Mouse (Mus musculus) right cerebral cortex, postnatal 10 days (tissue): ENCODE data around the gene Patj.
A peak's percentile ranks its signal among the peaks of the same experiment; 100 is the strongest.

Experiments used
- DNase-seq, 2 experiments: peaks; one replicate each; pipeline ENCODE4 v3.0.0; 2021; ENCODE audit warnings: low spot score in 2 of 2

Patj gene

DNA sequence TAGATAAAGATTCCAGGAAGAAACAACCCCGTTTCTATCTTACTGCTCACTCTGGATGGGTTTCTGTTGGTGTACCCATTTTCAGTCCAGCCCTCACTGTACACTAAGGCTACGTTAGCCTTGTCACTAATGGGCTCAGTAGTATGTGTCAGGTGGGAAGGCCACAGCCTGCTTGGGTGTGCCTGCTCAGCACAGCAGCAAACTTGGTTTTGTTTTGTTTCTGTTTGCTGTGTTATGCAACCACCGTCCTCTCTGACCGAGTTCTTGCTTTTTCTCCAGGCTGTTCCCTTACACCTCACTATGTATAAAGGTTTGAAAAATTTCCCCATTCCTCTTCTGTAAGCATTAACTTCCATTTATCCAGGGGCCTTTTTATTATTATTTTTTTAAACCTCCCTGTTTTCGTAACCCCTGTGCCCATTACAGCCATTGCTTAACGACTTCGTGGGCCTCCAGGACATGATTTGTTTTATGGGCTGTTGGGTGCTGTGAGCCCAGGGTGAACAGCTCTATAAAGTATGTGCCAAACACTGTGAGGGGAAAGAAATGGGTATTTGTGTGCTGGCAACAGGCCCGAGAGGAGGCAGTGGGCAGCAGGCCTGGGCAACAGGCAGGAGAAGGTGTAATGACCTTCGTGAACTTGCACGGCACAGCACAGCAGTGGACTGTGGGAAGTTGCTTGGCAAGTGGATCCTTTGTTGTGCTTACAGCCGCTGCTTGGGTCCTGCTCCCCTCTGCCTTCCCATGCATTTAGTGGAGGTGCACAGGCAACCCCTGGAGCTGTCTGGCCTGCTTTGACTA, 113.1 kb downstream of the Patj start:
- DNase-seq = no peak

DNA sequence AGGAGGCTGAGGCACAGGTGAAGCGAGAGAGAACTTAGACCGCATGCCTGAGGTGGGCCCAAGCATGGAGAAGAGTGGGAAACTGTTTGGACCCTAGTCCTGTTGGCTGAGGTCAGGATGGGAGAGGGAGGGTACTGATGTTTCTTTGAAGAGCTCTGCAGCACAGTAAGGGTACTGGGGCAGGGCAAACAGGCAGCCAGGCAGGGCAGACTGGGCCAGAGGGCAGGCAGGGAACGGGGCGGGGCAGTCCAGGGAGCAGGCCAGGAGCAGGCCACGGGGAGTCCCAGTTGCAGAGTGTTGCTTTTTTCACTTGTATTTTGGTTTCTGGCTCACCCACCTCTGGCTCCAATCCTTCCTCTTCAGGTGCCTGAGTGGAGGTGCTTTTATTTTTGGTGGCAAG, 114.4 kb downstream of the Patj start:
- DNase-seq = no peak

DNA sequence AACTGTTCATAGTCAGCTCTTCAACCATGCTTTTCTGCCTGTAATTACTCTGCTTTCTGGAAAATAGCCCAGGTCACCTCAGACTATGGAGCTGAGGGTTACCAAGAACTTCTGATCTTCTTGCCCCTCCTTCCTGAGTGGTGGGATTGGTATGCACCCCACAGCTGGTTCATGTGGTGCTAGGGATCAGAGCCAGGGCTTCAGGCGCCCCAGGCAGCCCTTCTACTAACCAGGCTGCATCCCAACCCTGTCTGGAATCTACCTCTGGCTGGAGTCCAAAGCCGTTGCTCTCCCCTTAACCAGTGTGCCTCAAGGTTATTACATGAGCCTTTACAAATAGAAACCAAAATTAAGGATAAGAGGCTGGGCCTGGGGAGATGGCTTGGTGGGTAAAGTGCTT, 115.7 kb downstream of the Patj start:
- no peak for DNase-seq

DNA sequence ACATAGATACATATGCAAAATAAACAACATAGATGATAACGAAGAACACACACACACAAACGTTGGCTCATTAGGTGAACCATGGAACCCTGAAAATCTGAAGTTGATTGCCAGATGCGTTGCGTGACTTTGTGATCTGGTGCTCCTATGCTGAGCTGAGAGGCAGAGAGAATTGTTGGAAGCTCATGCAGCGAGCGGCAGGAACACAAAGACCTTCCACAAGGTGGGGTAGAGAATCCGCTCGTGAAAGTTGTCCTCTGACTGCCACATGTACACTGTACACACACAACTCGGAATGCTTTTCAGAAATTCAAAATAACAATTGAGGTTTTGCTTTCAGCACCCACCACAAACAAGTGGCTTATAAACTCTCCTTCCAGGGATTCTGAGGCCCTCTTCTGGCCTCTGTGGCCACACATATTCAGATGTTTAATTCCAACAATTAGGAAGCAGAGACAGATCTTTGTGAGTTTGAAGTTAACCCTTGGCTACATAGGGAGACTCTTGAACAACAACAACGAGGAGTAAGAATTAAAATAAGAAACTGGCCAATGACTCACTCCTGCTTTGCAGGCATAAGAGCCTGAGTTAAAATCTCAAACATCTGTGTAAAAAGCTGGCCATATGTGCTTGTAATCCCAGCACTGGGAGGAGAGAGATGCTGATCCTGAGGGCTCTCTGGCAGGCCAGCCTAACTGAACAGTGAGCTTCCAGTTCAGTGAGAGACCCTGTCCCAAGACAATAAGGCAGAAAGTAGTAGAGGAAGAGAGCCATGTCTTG, 116.6 kb downstream of the Patj start:
- DNase-seq = no peak

DNA sequence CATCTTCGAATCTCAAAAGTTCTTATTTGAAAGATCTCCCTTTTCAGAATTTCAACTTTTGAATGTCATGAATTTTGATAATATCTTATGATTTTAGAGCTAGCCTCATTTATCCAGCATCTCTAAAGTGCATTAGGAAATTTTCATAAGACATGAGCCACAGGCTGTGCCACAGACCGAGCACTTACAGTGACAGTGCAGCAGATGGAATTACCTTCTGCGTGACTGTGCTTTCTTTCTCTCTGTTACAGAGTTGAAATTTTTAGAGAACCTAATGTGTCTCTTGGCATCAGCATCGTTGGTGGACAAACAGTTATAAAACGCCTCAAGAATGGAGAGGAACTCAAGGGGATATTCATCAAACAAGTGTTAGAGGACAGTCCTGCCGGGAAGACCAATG, 124.9 kb downstream of the Patj start:
- DNase-seq = no peak

DNA sequence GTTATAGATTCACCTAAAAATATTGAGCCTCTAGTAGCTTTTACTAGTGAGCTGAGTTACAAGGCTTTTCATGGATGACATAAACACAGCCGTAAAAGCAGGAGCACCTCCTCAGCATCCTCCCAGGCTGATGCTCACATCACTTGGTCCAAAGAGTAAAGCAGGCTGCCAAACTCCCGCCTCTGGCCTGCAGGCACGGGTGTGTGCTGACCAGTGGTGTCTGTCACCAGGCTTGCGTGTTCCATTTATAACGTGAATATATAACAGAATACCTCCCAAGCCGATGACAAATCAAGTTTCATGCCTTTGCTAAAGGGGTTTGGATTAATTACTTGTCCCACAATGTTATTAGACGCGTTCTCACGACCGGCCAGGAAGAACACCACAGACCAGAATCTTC, 128.9 kb downstream of the Patj start:
- DNase-seq = no peak

DNA sequence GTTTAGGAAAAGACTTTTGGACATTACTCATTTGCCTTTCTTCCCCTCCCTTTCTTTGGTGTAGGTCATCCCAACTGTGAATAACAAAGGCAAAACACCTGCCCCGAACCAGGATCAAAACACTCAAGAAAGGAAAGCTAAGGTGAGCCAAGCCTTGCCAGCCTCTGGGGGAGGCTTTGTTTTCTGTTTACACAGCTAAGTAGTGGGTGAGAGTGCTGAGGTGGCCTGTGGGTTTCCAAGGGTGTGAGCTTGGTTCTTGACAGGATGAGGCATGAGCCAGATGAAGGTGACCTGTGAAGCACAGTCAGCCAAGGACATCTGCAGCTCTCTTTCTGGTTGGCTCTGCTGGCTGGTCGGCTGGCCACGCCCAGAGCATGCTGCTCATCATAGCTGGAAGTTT, 139.9 kb downstream of the Patj start:
- DNase-seq = no peak

DNA sequence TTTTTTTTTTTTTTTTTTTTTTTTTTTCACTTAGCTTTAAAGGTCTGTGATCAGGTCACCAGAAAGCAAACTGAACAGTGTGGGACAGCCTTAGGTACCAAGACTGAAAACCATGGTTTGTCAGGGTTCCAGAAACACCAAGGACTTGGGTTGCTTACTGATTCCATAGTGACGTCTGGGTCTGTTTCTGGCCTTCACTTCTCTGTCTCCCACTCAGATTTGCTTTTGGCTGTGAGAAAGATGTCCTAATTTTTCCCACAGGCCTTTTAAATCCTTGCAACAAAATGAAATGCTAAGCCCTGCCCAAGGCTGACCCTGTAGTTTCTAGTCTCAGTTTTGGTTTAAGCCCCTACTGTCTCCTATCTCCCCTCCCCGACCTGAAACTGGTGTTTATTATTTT, 146.0 kb downstream of the Patj start:
- DNase-seq = no peak

DNA sequence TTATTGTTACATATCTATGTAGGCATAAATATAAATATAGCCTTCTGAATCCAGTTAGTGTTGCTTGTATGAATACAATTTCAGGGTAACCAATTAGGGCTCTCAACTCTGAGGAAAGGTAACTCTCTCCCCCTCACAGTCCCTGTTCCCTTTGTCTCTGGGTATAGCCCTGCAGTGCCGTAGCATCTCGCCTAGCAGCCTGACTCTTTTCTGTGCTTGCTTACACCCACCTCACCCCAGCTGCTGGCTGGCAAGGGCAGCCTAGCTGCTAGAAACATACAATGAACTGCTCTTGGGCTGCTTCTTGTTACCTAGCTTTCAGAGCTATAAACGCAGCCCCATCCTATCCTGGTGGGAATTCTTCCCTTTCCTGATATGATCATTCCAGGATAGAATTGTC, 147.4 kb downstream of the Patj start:
- no peak for DNase-seq

DNA sequence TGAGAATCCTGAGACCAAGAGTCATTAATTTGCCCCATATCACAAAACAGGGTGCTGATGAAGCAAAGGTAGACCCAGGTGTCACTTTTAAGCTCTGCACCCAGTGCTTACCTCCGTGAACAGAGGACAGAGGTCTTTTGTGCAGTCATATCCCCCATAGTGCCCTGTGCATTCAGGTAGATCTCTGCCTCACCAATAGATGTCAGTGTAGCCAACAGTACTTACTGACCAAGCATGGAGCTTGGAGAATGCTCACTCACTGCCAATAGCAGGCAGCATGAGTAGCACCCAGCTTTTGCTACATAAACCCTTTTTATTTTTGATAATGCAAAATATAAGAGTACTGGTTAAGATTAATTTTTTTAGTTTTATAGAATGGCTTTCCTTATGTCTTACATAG, 149.8 kb downstream of the Patj start:
- DNase-seq = peak in 1 of 2 experiments; percentile 36

DNA sequence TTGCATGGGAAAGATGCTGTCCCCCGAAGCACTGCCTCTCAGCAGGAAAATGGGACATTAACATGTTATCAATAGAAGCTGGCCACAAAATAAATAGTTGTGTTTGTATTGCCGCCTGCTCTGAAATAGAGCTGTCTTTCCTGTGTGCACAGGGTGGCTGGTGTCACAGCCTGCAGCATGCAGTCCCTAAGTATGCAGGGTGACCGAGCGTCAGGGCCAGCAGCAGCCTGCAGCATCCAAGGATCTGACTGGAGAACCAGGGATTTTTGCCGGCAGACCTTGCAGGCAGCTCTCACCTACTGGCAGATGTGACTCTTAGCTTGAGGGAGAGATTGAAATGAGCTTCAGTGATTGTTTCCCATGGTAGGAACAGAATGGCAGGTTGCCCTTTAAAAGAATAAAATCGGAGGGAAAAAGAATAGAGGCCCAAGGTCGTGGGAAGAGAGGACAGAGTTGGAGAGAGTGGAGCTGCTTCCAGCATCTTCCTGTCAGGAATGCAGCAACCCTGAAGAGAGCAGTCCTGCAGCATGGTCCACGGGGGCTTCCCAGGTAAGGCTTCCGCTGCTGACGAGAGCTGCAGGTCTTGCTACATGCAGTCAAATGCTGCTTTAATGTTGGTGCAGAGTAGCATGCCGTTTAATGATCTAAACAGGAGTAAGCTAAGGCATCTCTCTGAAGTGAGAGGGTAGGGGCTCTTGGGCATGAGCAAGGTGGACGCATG, 151.0 kb downstream of the Patj start:
- DNase-seq = no peak

DNA sequence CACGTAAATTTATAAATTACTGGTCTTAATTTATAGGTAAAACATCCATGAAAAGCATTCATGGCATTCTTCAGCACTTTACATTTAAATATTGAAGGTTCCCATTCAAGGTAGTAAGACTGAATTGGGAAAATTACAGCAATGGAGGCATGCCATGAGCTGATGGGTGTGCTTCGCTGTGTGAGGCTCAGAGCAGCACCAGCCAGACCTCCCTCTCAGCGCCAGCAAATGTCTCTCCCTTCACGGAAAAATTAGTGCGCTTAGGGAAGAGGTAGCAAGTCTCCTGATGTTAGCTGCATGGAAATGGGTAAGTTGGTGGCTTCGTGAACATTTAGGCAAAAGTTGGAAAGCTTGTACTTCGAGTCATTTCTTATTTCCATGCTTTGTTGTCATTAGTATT, 153.9 kb downstream of the Patj start:
- DNase-seq = no peak

DNA sequence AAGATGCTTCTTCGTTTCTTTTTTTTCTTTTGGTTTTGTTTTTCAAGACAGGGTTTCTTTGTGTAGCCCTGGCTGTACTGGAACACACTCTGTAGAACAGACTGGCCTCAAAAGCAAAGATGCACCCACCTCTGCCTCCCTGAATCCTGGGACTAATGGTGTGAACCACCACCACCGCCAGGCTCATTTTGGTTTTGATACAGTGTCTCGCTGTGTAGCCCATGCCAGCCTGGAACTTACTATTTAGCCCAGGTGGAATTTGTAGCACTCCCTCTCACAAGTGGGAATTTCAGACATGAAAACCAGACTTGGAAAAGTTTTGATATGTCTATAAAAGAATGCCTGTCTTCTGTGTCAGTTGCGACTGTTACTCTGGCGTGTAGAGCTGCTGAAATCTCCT, 154.5 kb downstream of the Patj start:
- no peak for DNase-seq

DNA sequence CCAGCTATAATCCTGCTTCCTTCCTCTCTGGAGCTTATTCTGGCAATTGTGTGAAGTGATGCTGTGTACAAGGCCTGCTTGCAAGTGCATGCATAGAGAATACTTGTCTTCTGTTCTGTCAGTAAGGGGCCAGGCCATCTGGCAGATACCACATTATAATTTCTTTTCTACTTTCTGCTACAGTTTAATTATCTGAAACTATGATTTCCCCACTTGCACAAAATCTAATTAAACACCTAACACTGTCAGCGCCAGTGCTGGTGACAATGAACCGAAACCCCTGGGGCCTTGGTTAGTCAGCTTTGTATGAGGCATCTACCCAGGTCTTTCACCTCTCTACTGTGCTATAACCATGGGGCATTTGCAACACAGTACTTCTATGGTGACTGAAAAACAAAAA, 160.1 kb downstream of the Patj start:
- DNase-seq = no peak

DNA sequence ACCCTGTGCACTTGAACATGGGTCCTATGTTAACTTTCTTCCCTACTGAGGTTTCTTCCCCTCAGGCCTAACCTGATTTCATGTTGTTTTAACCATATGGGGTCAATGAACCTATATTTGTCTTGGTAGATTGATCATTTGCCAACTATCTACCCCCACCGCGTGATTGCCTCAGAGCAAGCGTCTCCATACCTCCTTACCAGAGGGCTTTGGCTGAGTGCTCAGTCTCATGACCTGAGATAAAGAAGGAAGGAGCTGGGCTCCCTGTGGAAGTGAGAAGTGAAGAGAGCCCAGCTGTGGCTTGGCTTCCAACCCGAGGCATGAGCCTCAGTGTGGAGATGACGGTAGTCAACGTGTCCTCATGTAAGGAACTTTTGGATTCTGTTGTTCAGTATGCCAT, 160.9 kb downstream of the Patj start:
- no peak for DNase-seq

DNA sequence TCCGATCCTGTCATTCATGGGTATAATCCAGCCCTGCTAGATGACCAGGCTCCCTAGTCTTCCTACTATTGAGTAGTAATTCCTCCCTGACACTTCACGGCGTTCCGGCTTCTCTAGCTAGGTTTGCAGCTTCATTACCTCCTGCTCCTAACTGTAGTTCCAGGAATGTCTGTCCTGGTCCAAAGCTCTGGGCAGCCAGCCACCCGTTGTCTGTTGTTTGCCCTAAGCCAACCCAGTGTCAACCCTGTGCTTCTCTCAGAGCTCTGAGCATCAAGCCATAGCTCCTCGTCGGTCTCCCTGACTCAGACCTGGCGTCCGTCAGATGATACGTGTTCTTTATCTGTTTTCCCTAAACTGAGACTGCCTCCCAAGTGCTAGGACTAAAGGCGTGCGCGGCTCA, 161.6 kb downstream of the Patj start:
- DNase-seq = no peak

DNA sequence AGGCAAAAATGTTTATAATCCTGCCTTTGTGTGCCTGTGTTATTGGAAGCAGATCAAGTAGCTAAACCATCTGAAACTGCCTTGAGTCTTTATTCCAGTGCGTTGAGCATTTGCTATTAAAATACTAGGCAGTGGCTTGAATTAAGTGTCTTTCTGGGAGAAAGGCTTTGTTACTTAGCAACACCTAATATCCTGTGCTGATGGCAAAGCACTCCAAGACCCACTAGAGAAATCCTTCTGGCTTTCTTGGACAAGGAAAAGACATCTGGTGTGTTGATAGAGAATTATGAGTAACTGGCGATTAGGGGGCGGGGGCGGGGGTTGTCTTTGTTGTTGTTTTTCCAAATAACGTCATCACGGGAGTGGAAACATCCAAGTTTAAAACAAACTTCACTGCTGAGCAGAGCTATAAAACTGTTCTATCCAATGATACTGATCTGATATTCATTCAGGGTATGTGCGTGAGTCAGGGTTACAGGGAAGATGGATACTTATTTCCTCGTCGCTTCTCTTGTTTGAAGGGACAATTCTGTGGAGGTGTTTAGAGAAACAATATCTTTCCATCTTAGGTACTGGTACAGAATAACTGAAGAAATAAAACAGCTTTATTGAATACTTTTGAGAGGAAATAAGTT, 164.7 kb downstream of the Patj start:
- no peak for DNase-seq

DNA sequence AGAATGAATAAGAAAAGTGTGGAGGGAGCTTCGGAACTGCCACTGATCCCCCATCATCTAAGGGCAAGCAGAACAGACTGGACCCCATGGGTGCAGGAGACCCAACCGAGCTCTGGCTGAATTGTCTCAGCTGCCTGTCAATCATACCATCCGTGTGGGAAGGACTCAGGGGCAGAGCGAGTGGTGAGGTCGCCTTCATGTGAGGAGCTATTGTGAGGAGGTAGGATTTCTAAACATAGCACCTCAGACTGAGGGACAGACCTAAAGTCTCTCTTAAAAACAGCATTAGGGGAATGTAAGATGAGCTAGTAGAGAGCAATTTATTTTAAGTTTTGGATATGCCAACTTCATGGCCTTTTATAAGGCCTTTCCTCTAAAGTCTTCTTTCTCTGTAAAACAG, 167.5 kb downstream of the Patj start:
- DNase-seq = no peak

DNA sequence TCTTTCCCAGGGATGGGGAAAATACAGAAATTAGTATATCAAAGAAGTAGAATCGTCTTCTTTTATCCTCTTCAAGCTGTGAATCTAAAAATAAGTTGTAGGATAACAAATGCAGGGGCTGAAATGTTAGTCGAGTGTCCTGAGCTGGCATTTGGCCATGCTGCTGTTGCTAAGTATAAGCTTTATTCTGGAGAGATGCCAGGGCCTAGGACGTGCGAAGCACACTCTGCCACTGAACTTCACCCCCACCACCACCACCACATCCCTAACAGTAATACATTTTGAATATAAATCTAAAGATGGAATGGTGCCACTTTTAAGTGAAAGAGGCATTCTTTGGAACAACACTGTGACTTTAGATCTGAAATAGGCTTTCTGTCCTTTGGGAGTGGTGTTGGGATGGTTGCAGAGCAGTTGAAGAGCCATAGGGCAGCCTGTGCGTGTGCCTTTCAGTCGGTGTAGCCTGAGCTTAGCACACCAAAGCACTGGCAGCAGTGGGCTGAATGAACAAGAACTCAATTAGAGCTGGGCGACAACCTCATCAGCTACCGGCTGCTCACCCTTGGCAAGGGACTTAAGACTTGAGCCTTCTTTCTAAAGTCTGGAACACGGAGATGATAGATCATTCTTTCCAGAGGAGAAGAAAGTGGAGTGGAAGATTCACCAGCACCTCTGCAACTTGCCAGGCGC, 168.1 kb downstream of the Patj start:
- DNase-seq = no peak

DNA sequence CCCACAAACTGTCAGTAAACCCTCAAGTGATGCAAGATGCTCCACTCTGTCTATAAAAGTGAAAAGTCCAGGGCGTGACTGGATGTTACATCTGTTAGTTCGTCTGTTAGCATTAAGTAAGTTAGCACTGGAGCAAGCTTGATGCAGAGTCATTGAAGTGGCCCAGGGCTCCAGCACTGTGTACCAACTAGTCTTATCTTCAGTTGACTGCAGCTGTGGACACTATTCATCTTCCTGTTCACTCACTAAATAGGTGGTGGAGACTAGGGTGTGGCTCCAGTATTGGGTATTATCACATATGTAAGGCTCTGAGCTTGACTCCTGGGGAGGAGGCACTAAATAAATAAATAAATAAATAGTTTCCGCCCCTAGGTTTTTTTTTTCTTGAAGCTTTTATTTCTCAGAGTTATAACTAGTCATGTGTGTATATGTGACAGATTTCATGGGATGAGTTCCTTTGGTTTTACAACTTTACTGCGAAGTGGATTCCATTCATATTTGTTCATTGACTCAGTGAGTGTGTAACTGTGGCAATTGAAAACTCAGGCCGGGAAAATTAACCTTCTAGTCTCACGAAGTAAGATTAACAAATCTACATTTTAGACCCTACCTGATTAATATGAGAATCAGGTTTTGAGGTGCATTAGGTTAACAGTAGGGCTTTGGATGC, 168.7 kb downstream of the Patj start:
- no peak for DNase-seq

DNA sequence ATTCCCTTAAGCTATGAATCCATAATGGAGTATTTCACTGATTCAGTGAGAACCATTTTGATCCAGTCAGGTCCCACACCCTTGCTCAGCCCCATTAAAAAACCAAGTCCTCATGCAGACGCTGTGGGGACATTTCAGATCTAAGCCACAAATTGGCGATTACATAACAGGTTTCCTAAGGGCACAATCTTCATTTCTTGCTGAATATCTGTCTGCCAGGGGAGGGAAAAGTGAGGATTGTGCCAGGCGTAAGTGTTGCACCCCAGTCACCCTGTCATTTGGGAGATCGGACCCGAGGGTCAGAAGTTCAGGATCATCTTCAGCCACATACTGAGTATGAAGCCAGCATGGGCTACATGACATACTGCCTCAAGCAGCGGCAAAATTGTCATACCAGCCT, 171.2 kb downstream of the Patj start:
- DNase-seq = no peak
